Mouse (Mus musculus): ENCODE data around the gene Tspan33. TPM values are rescaled to one million over a fixed set of nuclear protein-coding genes. Genes with fewer than 3 reads are reported as not detected.
"Not testable (repeated sequence)": the region's sequence is repeated elsewhere in the genome, so short reads cannot be mapped to it uniquely, and the experiment has no call there.

The Tspan33 gene
- polyA plus RNA-seq, 1 experiment from 2014 or later = 5.0 TPM

DNA sequence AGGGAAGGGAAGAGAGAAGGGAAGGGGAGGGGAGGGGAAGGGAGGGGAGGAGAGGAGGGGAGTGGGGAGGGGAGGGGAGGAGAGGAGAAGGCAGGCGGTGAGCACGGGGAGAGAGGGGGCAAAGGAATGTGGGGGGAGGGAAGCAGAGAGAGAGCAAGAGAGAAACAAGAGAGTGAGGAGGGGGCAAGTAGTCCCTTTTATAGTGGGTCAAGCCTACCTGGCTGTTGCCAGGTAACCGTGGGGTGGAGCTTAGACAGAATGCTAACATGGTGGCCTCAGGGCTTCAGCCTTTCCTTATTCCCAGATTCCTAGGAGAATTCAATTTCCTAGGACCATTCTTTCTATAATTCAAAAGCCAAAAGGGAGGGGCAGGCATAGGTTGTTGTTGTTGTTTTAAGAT lies 22.3 kb upstream of the Tspan33 start:
- ATAC-seq (ENCODE audit: insufficient read depth, low FRiP score, low TSS enrichment) (no peak), DNase-seq (ENCODE audit: low spot score) (no peak)
- no peaks in the 10 kb centered on the region for H3K27me3 ChIP-seq (ENCODE audit: control insufficient read depth, insufficient read depth, low read length)
- no peaks in the 10 kb centered on the region for H3K9me3 ChIP-seq (ENCODE audit: control insufficient read depth, low read length)
- no peak overlapping the region for H3K9ac ChIP-seq (ENCODE audit: low read length)
- H3K27ac ChIP-seq (ENCODE audit: low read depth, low read length) = no peak overlapping the region
- no peaks in the 10 kb centered on the region for H3K36me3 ChIP-seq (ENCODE audit: control insufficient read depth, insufficient read depth, low read length)
- WGBS = 3% methylated on average over 3 of the region's 3 CpGs
- H3K4me2 ChIP-seq (ENCODE audit: low read depth) = no peak overlapping the region
- no peaks in the 10 kb centered on the region for H3K4me1 ChIP-seq (ENCODE audit: control insufficient read depth, insufficient read depth, low read length)
- no peak overlapping the region for H3K4me3 ChIP-seq (ENCODE audit: low read depth, low read length)

- Histone ChIP-seq H3K4me3 (ENCODE audit: low read depth, low read length) (no peak overlapping the region), H3K4me2 (ENCODE audit: low read depth) (no peak overlapping the region), H3K36me3 (ENCODE audit: control insufficient read depth, insufficient read depth, low read length) (no peaks in the 10 kb centered on the region), H3K9ac (ENCODE audit: low read length) (no peak overlapping the region), H3K4me1 (ENCODE audit: control insufficient read depth, insufficient read depth, low read length) (no peaks in the 10 kb centered on the region), H3K27me3 (ENCODE audit: control insufficient read depth, insufficient read depth, low read length) (no peaks in the 10 kb centered on the region), H3K27ac (ENCODE audit: low read depth, low read length) (no peak overlapping the region), H3K9me3 (ENCODE audit: control insufficient read depth, low read length) (no peaks in the 10 kb centered on the region)
- no peak for ATAC-seq (ENCODE audit: insufficient read depth, low FRiP score, low TSS enrichment)
- no peak for DNase-seq (ENCODE audit: low spot score)
- WGBS = 32% methylated on average over 12 of the region's 12 CpGs
Measured at GRCm38 (mm10) chr6:29672563-29673411, 21.2 kb upstream of the Tspan33 start.

GRCm38 (mm10) chr6:29673739-29674138 lies 20.3 kb upstream of the Tspan33 start:
- ATAC-seq (ENCODE audit: insufficient read depth, low FRiP score, low TSS enrichment) (no peak), DNase-seq (ENCODE audit: low spot score) (no peak)
- H3K27me3 ChIP-seq (ENCODE audit: control insufficient read depth, insufficient read depth, low read length) = no peaks in the 10 kb centered on the region
- no peak overlapping the region for H3K27ac ChIP-seq (ENCODE audit: low read depth, low read length)
- H3K36me3 ChIP-seq (ENCODE audit: control insufficient read depth, insufficient read depth, low read length) = no peaks in the 10 kb centered on the region
- no peak overlapping the region for H3K9ac ChIP-seq (ENCODE audit: low read length)
- WGBS = 33% methylated on average over 2 of the region's 2 CpGs
- H3K4me1 ChIP-seq (ENCODE audit: control insufficient read depth, insufficient read depth, low read length) = no peaks in the 10 kb centered on the region
- H3K9me3 ChIP-seq (ENCODE audit: control insufficient read depth, low read length) = no peaks in the 10 kb centered on the region
- no peak overlapping the region for H3K4me3 ChIP-seq (ENCODE audit: low read depth, low read length)
- H3K4me2 ChIP-seq (ENCODE audit: low read depth) = no peak overlapping the region

GRCm38 (mm10) chr6:29679947-29680550 lies 14.0 kb upstream of the Tspan33 start:
- DNase-seq (ENCODE audit: low spot score); H3K27ac ChIP-seq (ENCODE audit: low read depth, low read length); H3K27me3 ChIP-seq (ENCODE audit: control insufficient read depth, insufficient read depth, low read length); H3K4me3 ChIP-seq (ENCODE audit: low read depth, low read length); H3K4me2 ChIP-seq (ENCODE audit: low read depth); H3K36me3 ChIP-seq (ENCODE audit: control insufficient read depth, insufficient read depth, low read length); H3K4me1 ChIP-seq (ENCODE audit: control insufficient read depth, insufficient read depth, low read length); H3K9me3 ChIP-seq (ENCODE audit: control insufficient read depth, low read length); ATAC-seq (ENCODE audit: insufficient read depth, low FRiP score, low TSS enrichment); H3K9ac ChIP-seq (ENCODE audit: low read length): not testable (repeated sequence)
- WGBS = 87% methylated on average over 9 of the region's 10 CpGs

DNA sequence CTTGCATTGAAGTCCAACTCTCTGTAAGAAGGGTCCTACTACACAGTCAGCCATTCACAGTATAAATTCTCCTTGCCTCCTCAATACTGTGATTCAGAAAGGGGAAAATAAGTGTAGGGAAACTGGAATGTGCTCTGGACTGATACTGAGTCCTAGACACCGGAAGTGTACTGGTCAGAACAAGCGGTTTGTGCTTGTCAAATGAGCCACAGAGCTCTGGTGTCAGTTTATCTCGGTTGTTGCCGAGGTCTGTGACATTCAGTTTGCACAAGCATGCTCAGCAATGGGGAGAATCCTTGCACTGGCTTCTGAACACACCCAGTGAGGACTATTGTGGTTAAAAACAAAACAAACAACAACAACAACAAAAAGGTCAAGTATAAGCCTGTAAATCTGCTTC lies 12.2 kb upstream of the Tspan33 start:
- no peak overlapping the region for H3K4me3 ChIP-seq (ENCODE audit: low read depth, low read length)
- DNase-seq (ENCODE audit: low spot score) (no peak), ATAC-seq (ENCODE audit: insufficient read depth, low FRiP score, low TSS enrichment) (no peak)
- H3K36me3 ChIP-seq (ENCODE audit: control insufficient read depth, insufficient read depth, low read length) = no peaks in the 10 kb centered on the region
- H3K27me3 ChIP-seq (ENCODE audit: control insufficient read depth, insufficient read depth, low read length) = no peaks in the 10 kb centered on the region
- H3K4me1 ChIP-seq (ENCODE audit: control insufficient read depth, insufficient read depth, low read length) = no peaks in the 10 kb centered on the region
- no peak overlapping the region for H3K4me2 ChIP-seq (ENCODE audit: low read depth)
- WGBS = 87% methylated on average over 4 of the region's 4 CpGs
- H3K9ac ChIP-seq (ENCODE audit: low read length) = no peak overlapping the region
- H3K9me3 ChIP-seq (ENCODE audit: control insufficient read depth, low read length) = no peaks in the 10 kb centered on the region
- H3K27ac ChIP-seq (ENCODE audit: low read depth, low read length) = no peak overlapping the region

DNA sequence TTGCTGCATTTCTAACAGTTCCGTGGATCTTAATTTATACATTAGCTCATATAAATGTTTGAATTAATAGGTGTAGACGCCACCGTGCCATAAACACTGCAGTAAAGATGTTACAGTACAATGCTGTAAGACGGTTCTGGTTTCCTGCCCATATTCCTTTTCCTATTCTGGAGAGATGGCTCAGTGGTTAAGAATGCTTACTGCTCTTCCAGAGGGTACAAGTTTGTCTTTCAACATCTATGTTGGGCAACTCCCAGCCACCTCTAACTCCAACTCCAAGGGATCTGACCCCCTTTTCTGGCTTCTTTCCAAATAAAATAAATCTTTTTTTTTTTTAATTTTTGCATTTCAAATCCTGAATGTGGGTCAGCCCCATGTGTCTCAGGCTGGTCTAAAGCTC lies 9.3 kb upstream of the Tspan33 start:
- H3K36me3 ChIP-seq (ENCODE audit: control insufficient read depth, insufficient read depth, low read length) = no peaks in the 10 kb centered on the region
- DNase-seq (ENCODE audit: low spot score) (no peak), ATAC-seq (ENCODE audit: insufficient read depth, low FRiP score, low TSS enrichment) (no peak)
- no peak overlapping the region for H3K4me3 ChIP-seq (ENCODE audit: low read depth, low read length)
- H3K27me3 ChIP-seq (ENCODE audit: control insufficient read depth, insufficient read depth, low read length) = no peaks in the 10 kb centered on the region
- 95% methylated on average over 4 of the region's 4 CpGs for WGBS
- no peak overlapping the region for H3K9ac ChIP-seq (ENCODE audit: low read length)
- H3K4me1 ChIP-seq (ENCODE audit: control insufficient read depth, insufficient read depth, low read length) = no peaks in the 10 kb centered on the region
- no peaks in the 10 kb centered on the region for H3K9me3 ChIP-seq (ENCODE audit: control insufficient read depth, low read length)
- H3K4me2 ChIP-seq (ENCODE audit: low read depth) = no peak overlapping the region
- H3K27ac ChIP-seq (ENCODE audit: low read depth, low read length) = no peak overlapping the region

DNA sequence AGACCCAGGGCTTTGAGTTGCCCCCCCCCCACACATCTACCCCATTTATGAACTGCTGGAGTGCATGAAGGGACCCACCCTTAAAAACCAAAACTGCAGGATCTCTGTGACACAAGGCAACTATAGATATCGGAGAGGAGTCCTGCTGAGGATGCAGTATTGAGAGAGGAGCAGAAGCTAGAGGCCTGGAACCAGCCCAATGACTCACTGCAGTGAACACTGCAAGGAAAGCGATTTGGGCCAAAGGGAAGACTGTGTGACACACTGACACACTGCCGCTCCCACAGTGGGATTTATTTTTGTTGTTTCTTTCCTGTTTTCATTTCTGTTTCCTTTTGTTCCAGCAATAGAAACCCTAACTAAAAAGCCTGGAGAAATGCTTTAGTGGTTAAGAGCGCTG lies 8.1 kb upstream of the Tspan33 start:
- Histone ChIP-seq H3K27ac (ENCODE audit: low read depth, low read length) (no peak overlapping the region), H3K4me2 (ENCODE audit: low read depth) (no peak overlapping the region), H3K4me1 (ENCODE audit: control insufficient read depth, insufficient read depth, low read length) (no peaks in the 10 kb centered on the region), H3K36me3 (ENCODE audit: control insufficient read depth, insufficient read depth, low read length) (no peaks in the 10 kb centered on the region), H3K27me3 (ENCODE audit: control insufficient read depth, insufficient read depth, low read length) (no peaks in the 10 kb centered on the region), H3K4me3 (ENCODE audit: low read depth, low read length) (no peak overlapping the region), H3K9me3 (ENCODE audit: control insufficient read depth, low read length) (no peaks in the 10 kb centered on the region), H3K9ac (ENCODE audit: low read length) (no peak overlapping the region)
- DNase-seq (ENCODE audit: low spot score) = no peak
- ATAC-seq (ENCODE audit: insufficient read depth, low FRiP score, low TSS enrichment) = no peak
- 81% methylated on average over 4 of the region's 4 CpGs for WGBS

DNA sequence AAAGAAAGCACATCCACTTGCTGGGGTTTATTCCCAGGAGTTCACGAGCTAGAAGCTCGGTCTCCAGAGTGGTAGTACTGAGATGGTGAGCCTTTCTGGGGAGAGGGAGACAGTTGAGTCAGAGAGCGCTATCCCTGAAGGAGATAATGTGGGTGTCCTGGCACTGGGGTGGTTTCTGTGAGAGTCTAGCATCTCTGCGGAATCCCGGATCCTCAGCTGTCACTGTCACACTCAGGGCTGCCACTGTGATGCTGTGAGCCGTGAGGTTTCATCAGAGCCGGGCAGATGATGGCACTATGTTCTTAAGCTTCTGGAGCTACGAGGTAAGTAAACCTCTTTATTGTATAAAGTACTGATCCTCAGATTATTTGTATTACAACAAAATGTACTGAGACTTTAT lies 4.6 kb upstream of the Tspan33 start:
- Histone ChIP-seq H3K4me3 (ENCODE audit: low read depth, low read length) (no peak overlapping the region), H3K9ac (ENCODE audit: low read length) (no peak overlapping the region), H3K27ac (ENCODE audit: low read depth, low read length) (no peak overlapping the region), H3K27me3 (ENCODE audit: control insufficient read depth, insufficient read depth, low read length) (peaks cover 9% of the 10 kb centered on the region; the same call in 1 of the 2 replicates), H3K9me3 (ENCODE audit: control insufficient read depth, low read length) (no peaks in the 10 kb centered on the region), H3K4me1 (ENCODE audit: control insufficient read depth, insufficient read depth, low read length) (0 out of 2 replicates have a peak, but pooled peaks cover 2% of the 10 kb centered on the region), H3K36me3 (ENCODE audit: control insufficient read depth, insufficient read depth, low read length) (no peaks in the 10 kb centered on the region), H3K4me2 (ENCODE audit: low read depth) (no peak overlapping the region)
- ATAC-seq (ENCODE audit: insufficient read depth, low FRiP score, low TSS enrichment) = no peak
- DNase-seq (ENCODE audit: low spot score) = no peak
- 71% methylated on average over 8 of the region's 8 CpGs for WGBS

Measured in neural tube, embryonic 11.5 days (tissue).